Mouse (Mus musculus): Measurements from ENCODE around the gene Emilin2.
A peak's percentile ranks its signal among the peaks of the same experiment; 100 is the strongest.

Gene Emilin2

GRCm38 (mm10) chr17:71230108-71230709 is 81.6 kb downstream of the Emilin2 start:
- no peak for DNase-seq

GRCm38 (mm10) chr17:71228651-71229050 is 83.1 kb downstream of the Emilin2 start:
- DNase-seq: no peak

- DNase-seq: no peak
Observed at GRCm38 (mm10) chr17:71227128-71227895, 84.5 kb downstream of the Emilin2 start.

- peak; percentile 37 for DNase-seq
Observed at GRCm38 (mm10) chr17:71225091-71225490, 86.7 kb downstream of the Emilin2 start.

GRCm38 (mm10) chr17:71224521-71224920 is 87.3 kb downstream of the Emilin2 start:
- DNase-seq: no peak

- no peak for DNase-seq
Observed at GRCm38 (mm10) chr17:71223676-71224075, 88.1 kb downstream of the Emilin2 start.

- no peak for DNase-seq
Observed at GRCm38 (mm10) chr17:71221383-71221782, 90.4 kb downstream of the Emilin2 start.

GRCm38 (mm10) chr17:71217111-71217685 is 94.6 kb downstream of the Emilin2 start:
- DNase-seq: no peak

GRCm38 (mm10) chr17:71216263-71216662 is 95.5 kb downstream of the Emilin2 start:
- no peak for DNase-seq

- no peak for DNase-seq
Observed at GRCm38 (mm10) chr17:71215241-71215839, 96.4 kb downstream of the Emilin2 start.

GRCm38 (mm10) chr17:71214514-71215240 is 97.1 kb downstream of the Emilin2 start:
- no peak for DNase-seq

- no peak for DNase-seq
Observed at GRCm38 (mm10) chr17:71213666-71214065, 98.1 kb downstream of the Emilin2 start.

- DNase-seq: no peak
Observed at GRCm38 (mm10) chr17:71211962-71212646, 99.7 kb downstream of the Emilin2 start.

- no peak for DNase-seq
Observed at GRCm38 (mm10) chr17:71209936-71210335, 101.8 kb downstream of the Emilin2 start.

GRCm38 (mm10) chr17:71208921-71209320 is 102.9 kb downstream of the Emilin2 start:
- no peak for DNase-seq

GRCm38 (mm10) chr17:71208376-71208775 is 103.4 kb downstream of the Emilin2 start:
- DNase-seq: no peak

GRCm38 (mm10) chr17:71207268-71207667 is 104.5 kb downstream of the Emilin2 start:
- DNase-seq: no peak

GRCm38 (mm10) chr17:71206136-71206893 is 105.5 kb downstream of the Emilin2 start:
- no peak for DNase-seq

- DNase-seq: peak; percentile 37
Observed at GRCm38 (mm10) chr17:71204809-71205091, 107.0 kb downstream of the Emilin2 start.

- DNase-seq: no peak
Observed at GRCm38 (mm10) chr17:71203998-71204808, 107.6 kb downstream of the Emilin2 start.

Measured in thymus, postnatal 25 days (tissue).